In the genomic region with DNA sequence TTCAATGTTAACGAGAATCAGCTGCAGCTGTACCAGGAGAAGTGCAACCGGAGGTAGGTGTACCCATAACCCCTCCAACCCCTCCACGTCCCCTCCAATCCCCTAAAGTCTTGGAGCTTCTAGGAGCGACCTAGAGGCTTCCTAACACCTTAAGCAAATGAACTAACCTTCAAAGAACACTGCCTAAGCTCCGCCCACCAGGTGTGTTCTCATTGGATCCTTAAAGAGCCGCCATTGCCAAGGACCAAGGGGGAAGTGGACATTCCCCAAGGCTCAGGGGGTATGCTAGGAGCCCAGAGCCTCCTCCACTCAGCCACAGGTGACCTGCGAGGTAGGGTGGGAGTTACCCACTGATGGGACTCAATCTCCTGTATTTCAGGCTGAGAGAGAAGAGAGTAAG, we compare ENCODE assay signal across 26 mouse cellular contexts.
"Had no signal": no experiment of that assay in that cellular context is flagged by ENCODE, and none has a peak within 500 bp of the region (broad histone marks: within the 10 kb centered on the region; RNA-seq: fewer than 3 reads in every experiment).

No protein-coding gene starts in this region.

- H3K27ac ChIP-seq: gastrocnemius, adult 2 months; heart, embryonic 10.5 days; hindbrain, embryonic 10.5 days; hindbrain, embryonic 12.5 days; hindbrain, embryonic 14.5 days; kidney, embryonic 15.5 days; kidney, postnatal 0 days; limb, embryonic 13.5 days; limb, embryonic 15.5 days; liver, embryonic 12.5 days had no signal

- DNase-seq: gastrocnemius, adult 2 months; gastrocnemius, postnatal 10 days; gastrocnemius, postnatal 25 days; heart, adult 18-20 months; heart, postnatal 10 days; heart, postnatal 4 days; kidney, adult 11 months; kidney, adult 2 months; kidney, adult 9 months; kidney, postnatal 14 days; kidney, postnatal 36 days; layer of hippocampus, adult 9-11 months; layer of hippocampus, postnatal 36 days; left cerebral cortex, postnatal 4 days had no signal

- H3K36me3 ChIP-seq: heart, embryonic 10.5 days; heart, embryonic 12.5 days; hindbrain, embryonic 10.5 days; hindbrain, embryonic 12.5 days; kidney, embryonic 15.5 days; limb, embryonic 13.5 days; limb, embryonic 15.5 days had no signal

- H3K4me3 ChIP-seq: gastrocnemius, adult 2 months; heart, embryonic 10.5 days; heart, embryonic 12.5 days; hindbrain, embryonic 10.5 days; hindbrain, embryonic 12.5 days; kidney, embryonic 15.5 days; limb, embryonic 13.5 days; limb, embryonic 15.5 days; liver, embryonic 12.5 days had no signal

- ATAC-seq: hindbrain, embryonic 16.5 days; intestine, embryonic 16.5 days; liver, embryonic 12.5 days had no signal

- H3K9me3 ChIP-seq: heart, embryonic 10.5 days; hindbrain, embryonic 10.5 days; hindbrain, embryonic 12.5 days; kidney, embryonic 15.5 days; limb, embryonic 15.5 days had no signal

- H3K27me3 ChIP-seq: heart, embryonic 12.5 days; hindbrain, embryonic 12.5 days; kidney, embryonic 15.5 days; limb, embryonic 13.5 days; limb, embryonic 15.5 days; liver, embryonic 12.5 days had no signal

- H3K9ac ChIP-seq: heart, embryonic 12.5 days; hindbrain, embryonic 12.5 days; hindbrain, embryonic 14.5 days; kidney, embryonic 15.5 days; limb, embryonic 13.5 days; limb, embryonic 15.5 days; liver, embryonic 12.5 days had no signal

- H3K4me2 ChIP-seq: heart, embryonic 12.5 days; hindbrain, embryonic 12.5 days; hindbrain, embryonic 14.5 days; kidney, embryonic 15.5 days; limb, embryonic 13.5 days; limb, embryonic 15.5 days; liver, embryonic 12.5 days had no signal

- H3K4me1 ChIP-seq: heart, embryonic 10.5 days; heart, embryonic 12.5 days; hindbrain, embryonic 10.5 days; hindbrain, embryonic 12.5 days; kidney, embryonic 15.5 days; limb, embryonic 13.5 days; limb, embryonic 15.5 days; liver, embryonic 12.5 days had no signal
